ENCODE assay signal across 29 mouse cellular contexts in genomic region chr16:9153501-9153900, GRCm38 (mm10).
"Had no signal": no experiment of that assay in that cellular context is flagged by ENCODE, and none has a peak within 500 bp of the region (broad histone marks: within the 10 kb centered on the region; RNA-seq: fewer than 3 reads in every experiment).

No protein-coding gene starts in this region.

- H3K9me3 ChIP-seq: limb, embryonic 10.5 days; limb, embryonic 12.5 days; limb, embryonic 13.5 days; limb, embryonic 15.5 days; liver, embryonic 12.5 days; liver, embryonic 13.5 days; liver, embryonic 15.5 days; lung, embryonic 15.5 days; megakaryocyte, embryonic 14.5 days; midbrain, embryonic 10.5 days; midbrain, embryonic 12.5 days; midbrain, embryonic 13.5 days; midbrain, embryonic 15.5 days had no signal

- H3K27ac ChIP-seq: limb, embryonic 10.5 days; limb, embryonic 12.5 days; limb, embryonic 13.5 days; limb, embryonic 15.5 days; liver, embryonic 12.5 days; liver, embryonic 13.5 days; liver, embryonic 14.5 days; liver, embryonic 15.5 days; lung, embryonic 15.5 days; macrophage; midbrain, embryonic 10.5 days; midbrain, embryonic 12.5 days; midbrain, embryonic 13.5 days; midbrain, embryonic 15.5 days had no signal

- H3K4me1 ChIP-seq: liver, embryonic 12.5 days; liver, embryonic 13.5 days; liver, embryonic 15.5 days; megakaryocyte, embryonic 14.5 days; midbrain, embryonic 13.5 days; midbrain, embryonic 15.5 days had no signal

- DNase-seq: left cerebral cortex, postnatal 4 days; liver; liver, embryonic 13.5 days; liver, postnatal 0 days; lung, adult 18-20 months; lung, adult 2 months; lung, embryonic 14.5 days; lung, postnatal 10 days; lung, postnatal 14 days; lung, postnatal 36 days; lung, postnatal 4 days; midbrain, embryonic 14.5 days had no signal

- H3K36me3 ChIP-seq: limb, embryonic 10.5 days; limb, embryonic 12.5 days; limb, embryonic 13.5 days; limb, embryonic 15.5 days; liver, embryonic 12.5 days; liver, embryonic 13.5 days; liver, embryonic 15.5 days; lung, embryonic 15.5 days; midbrain, embryonic 10.5 days; midbrain, embryonic 12.5 days; midbrain, embryonic 13.5 days; midbrain, embryonic 15.5 days had no signal

- H3K27me3 ChIP-seq: limb, embryonic 12.5 days; limb, embryonic 13.5 days; limb, embryonic 15.5 days; liver, embryonic 12.5 days; liver, embryonic 13.5 days; liver, embryonic 15.5 days; lung, embryonic 15.5 days; megakaryocyte, embryonic 14.5 days; midbrain, embryonic 12.5 days; midbrain, embryonic 13.5 days; midbrain, embryonic 15.5 days had no signal

- H3K9ac ChIP-seq: limb, embryonic 12.5 days; limb, embryonic 13.5 days; limb, embryonic 15.5 days; liver, embryonic 12.5 days; liver, embryonic 13.5 days; liver, embryonic 14.5 days; liver, embryonic 15.5 days; liver, postnatal 0 days; lung, embryonic 14.5 days; lung, embryonic 15.5 days; midbrain, embryonic 12.5 days; midbrain, embryonic 13.5 days; midbrain, embryonic 15.5 days had no signal

- H3K4me3 ChIP-seq: limb, embryonic 10.5 days; limb, embryonic 12.5 days; limb, embryonic 13.5 days; limb, embryonic 15.5 days; liver, embryonic 12.5 days; liver, embryonic 13.5 days; liver, embryonic 15.5 days; lung, embryonic 15.5 days; megakaryocyte, embryonic 14.5 days; midbrain, embryonic 10.5 days; midbrain, embryonic 12.5 days; midbrain, embryonic 13.5 days; midbrain, embryonic 15.5 days; myocyte had no signal

- H3K4me2 ChIP-seq: limb, embryonic 12.5 days; limb, embryonic 13.5 days; limb, embryonic 15.5 days; liver, embryonic 11.5 days; liver, embryonic 12.5 days; liver, embryonic 13.5 days; liver, embryonic 15.5 days; lung, embryonic 14.5 days; lung, embryonic 15.5 days; midbrain, embryonic 11.5 days; midbrain, embryonic 12.5 days; midbrain, embryonic 13.5 days; midbrain, embryonic 15.5 days had no signal
